Mouse (Mus musculus) cortical plate, adult 2 months (tissue): ENCODE results near the gene Scarb2. TPM values are rescaled to one million over a fixed set of nuclear protein-coding genes. Genes with fewer than 3 reads are reported as not detected.

Experiments used
- H3K27ac ChIP-seq: fragments of 200-500 bp; 2 replicates; pipeline ENCODE4 v1.5.1; 2012; ENCODE audit warnings: low read length, control low read depth, inconsistent platforms; ENCODE audit not compliant: insufficient read depth
- H3K4me1 ChIP-seq: fragments of 200-500 bp; 2 replicates; pipeline ENCODE4 v1.6.1; 2011; ENCODE audit warnings: low read length; ENCODE audit not compliant: control insufficient read depth, insufficient read depth
- H3K4me3 ChIP-seq: fragments of 200-500 bp; 2 replicates; pipeline ENCODE4 v1.5.1; 2011; ENCODE audit warnings: mild to moderate bottlenecking, low read length, control low read depth; ENCODE audit not compliant: insufficient read depth
- CTCF ChIP-seq: fragments of 200-500 bp; IDR thresholded peaks from 2 replicates; pipeline ENCODE4 v1.5.1; 2011; ENCODE audit warnings: mild to moderate bottlenecking, control low read depth, low read length; ENCODE audit not compliant: insufficient read depth; ENCODE audit errors: extremely low read depth
- POLR2A ChIP-seq: fragments of 200-500 bp; IDR thresholded peaks from 2 replicates; pipeline ENCODE4 v1.6.1; 2011; ENCODE audit warnings: mild to moderate bottlenecking, low read length, control low read depth; ENCODE audit not compliant: insufficient read depth; ENCODE audit errors: extremely low read depth
- polyA plus RNA-seq: library from polyadenylated mRNA; depleted of rRNA; stranded (reverse); fragments of >200 nt; gene quantifications from 2 replicates; pipeline ENCODE4 v1.2.3, GENCODE M21; 2012

The Scarb2 gene
- polyA plus RNA-seq, 1 experiment = 66.4 TPM

GRCm38 (mm10) chr5:92472863-92473262 lies 33.8 kb downstream of the Scarb2 start:
- no peak overlapping the region for H3K4me3 ChIP-seq
- no peak overlapping the region for H3K27ac ChIP-seq
- TF ChIP-seq CTCF (no peak), POLR2A (no peak)
- H3K4me1 ChIP-seq = no peaks in the 10 kb centered on the region

GRCm38 (mm10) chr5:92471531-92471930 lies 35.1 kb downstream of the Scarb2 start:
- Histone ChIP-seq H3K27ac (no peak overlapping the region), H3K4me3 (no peak overlapping the region), H3K4me1 (no peaks in the 10 kb centered on the region)
- TF ChIP-seq POLR2A (no peak), CTCF (no peak)

GRCm38 (mm10) chr5:92469201-92470130 lies 37.2 kb downstream of the Scarb2 start:
- TF ChIP-seq CTCF = no peak
- no peak for TF ChIP-seq POLR2A
- Histone ChIP-seq H3K4me3 (no peak overlapping the region), H3K4me1 (no peaks in the 10 kb centered on the region), H3K27ac (no peak overlapping the region)

GRCm38 (mm10) chr5:92468234-92468633 lies 38.4 kb downstream of the Scarb2 start:
- Histone ChIP-seq H3K27ac (no peak overlapping the region), H3K4me1 (no peaks in the 10 kb centered on the region), H3K4me3 (no peak overlapping the region)
- TF ChIP-seq POLR2A (no peak), CTCF (no peak)

GRCm38 (mm10) chr5:92467102-92467766 lies 39.4 kb downstream of the Scarb2 start:
- Histone ChIP-seq H3K4me1 (no peaks in the 10 kb centered on the region), H3K27ac (no peak overlapping the region), H3K4me3 (no peak overlapping the region)
- TF ChIP-seq POLR2A = no peak
- TF ChIP-seq CTCF = no peak

GRCm38 (mm10) chr5:92465511-92465910 lies 41.1 kb downstream of the Scarb2 start:
- no peak overlapping the region for H3K4me3 ChIP-seq
- H3K4me1 ChIP-seq = no peaks in the 10 kb centered on the region
- no peak overlapping the region for H3K27ac ChIP-seq
- no peak for TF ChIP-seq CTCF
- no peak for TF ChIP-seq POLR2A

GRCm38 (mm10) chr5:92461321-92461720 lies 45.3 kb downstream of the Scarb2 start:
- Histone ChIP-seq H3K4me3 (no peak overlapping the region), H3K27ac (no peak overlapping the region), H3K4me1 (no peaks in the 10 kb centered on the region)
- no peak for TF ChIP-seq POLR2A
- peak; percentile 67 for TF ChIP-seq CTCF

- Histone ChIP-seq H3K4me1 (no peaks in the 10 kb centered on the region), H3K27ac (no peak overlapping the region), H3K4me3 (no peak overlapping the region)
- no peak for TF ChIP-seq POLR2A
- no peak for TF ChIP-seq CTCF
Measured at GRCm38 (mm10) chr5:92458726-92459125, 47.9 kb downstream of the Scarb2 start.

- TF ChIP-seq POLR2A (no peak), CTCF (no peak)
- no peak overlapping the region for H3K27ac ChIP-seq
- H3K4me1 ChIP-seq = no peaks in the 10 kb centered on the region
- no peak overlapping the region for H3K4me3 ChIP-seq
Measured at GRCm38 (mm10) chr5:92457410-92457809, 49.2 kb downstream of the Scarb2 start.
